Mouse (Mus musculus) CH12.LX (cell line): ENCODE results near the gene Ddx47. TPM values are rescaled to one million over a fixed set of nuclear protein-coding genes. Genes with fewer than 3 reads are reported as not detected.

ENCODE experiments used
- DNase-seq: peaks from one replicate; pipeline ENCODE4 v3.0.0-alpha.2; 2013; ENCODE audit errors: extremely low read depth
- H3K27ac ChIP-seq: 2 replicates; pipeline ENCODE4 v1.5.1; 2012; ENCODE audit warnings: low read depth, mild to moderate bottlenecking, control low read depth, moderate library complexity; ENCODE audit not compliant: insufficient read depth
- H3K27me3 ChIP-seq: replicated peaks from 2 replicates; pipeline ENCODE3; 2012; ENCODE audit warnings: inconsistent platforms
- H3K36me3 ChIP-seq, 2 experiments: replicated peaks in 1 of 2; 2 replicates each; pipeline versions ENCODE3 to v1.6.1; 2012; ENCODE audit warnings: inconsistent platforms in 1 of 2, low read length in 1 of 2, mild to moderate bottlenecking in 1 of 2, mixed read lengths in 1 of 2, moderate library complexity in 1 of 2; ENCODE audit not compliant: control insufficient read depth in 1 of 2, insufficient read depth in 1 of 2
- H3K4me1 ChIP-seq, 2 experiments: 2 replicates each; pipeline ENCODE4 v1.6.1; 2012; ENCODE audit warnings: inconsistent platforms in 1 of 2, moderate library complexity in 1 of 2; ENCODE audit not compliant: insufficient read depth in 2 of 2, control insufficient read depth in 1 of 2
- H3K4me2 ChIP-seq: 2 replicates; pipeline ENCODE4 v1.6.1; 2012; ENCODE audit warnings: low read depth, mild to moderate bottlenecking, control low read depth; ENCODE audit not compliant: poor library complexity, insufficient read depth, severe bottlenecking
- H3K4me3 ChIP-seq, 3 experiments: fragments of 150-350 bp in 1 of 3; sonication (generic) in 1 of 3; replicated peaks in 1 of 3; 2 replicates each; pipeline versions ENCODE3 to v1.5.1; 2011 to 2012; ENCODE audit warnings: low read depth in 2 of 3, low read length in 2 of 3, mild to moderate bottlenecking in 2 of 3, moderate library complexity in 2 of 3, control low read depth in 1 of 3, improper control_type of control experiment in 1 of 3, inconsistent platforms in 1 of 3, mixed read lengths in 1 of 3; ENCODE audit not compliant: poor library complexity in 1 of 3
- H3K79me2 ChIP-seq: replicated peaks from 2 replicates; pipeline ENCODE4 v1.6.1; 2012; ENCODE audit warnings: mild to moderate bottlenecking, moderate library complexity; ENCODE audit not compliant: control insufficient read depth, poor library complexity, insufficient read depth, severe bottlenecking; ENCODE audit errors: extremely low read depth
- H3K9ac ChIP-seq: 2 replicates; pipeline ENCODE4 v1.6.1; 2012; ENCODE audit warnings: low read depth, mild to moderate bottlenecking, control low read depth, moderate library complexity; ENCODE audit not compliant: insufficient read depth
- H3K9me3 ChIP-seq: replicated peaks from 2 replicates; pipeline ENCODE3; 2012; ENCODE audit warnings: low read length, inconsistent platforms, mixed read lengths
- CHD1 ChIP-seq: IDR thresholded peaks from 2 replicates; pipeline ENCODE4 v1.6.1; 2012; ENCODE audit warnings: low read depth, low read length, improper control_type of control experiment, inconsistent platforms
- CTCF ChIP-seq, 2 experiments: IDR thresholded peaks in 1 of 2; conservative IDR thresholded peaks in 1 of 2; 2 replicates each; pipeline ENCODE4 v1.5.1; 2011 to 2012; ENCODE audit warnings: low read depth in 2 of 2, low read length in 2 of 2, improper control_type of control experiment in 1 of 2, inconsistent platforms in 1 of 2, mild to moderate bottlenecking in 1 of 2, moderate library complexity in 1 of 2
- ELF1 ChIP-seq: IDR thresholded peaks from 2 replicates; pipeline ENCODE4 v1.6.1; 2014; ENCODE audit warnings: low read depth, mild to moderate bottlenecking, inconsistent platforms, low read length, improper control_type of control experiment
- EP300 ChIP-seq: IDR thresholded peaks from 2 replicates; pipeline ENCODE4 v1.6.1; 2011; ENCODE audit warnings: low read length, improper control_type of control experiment
- GABPA ChIP-seq: IDR thresholded peaks from 2 replicates; pipeline ENCODE4 v1.6.1; 2012; ENCODE audit warnings: low read depth, low read length, improper control_type of control experiment, inconsistent platforms; ENCODE audit not compliant: insufficient replicate concordance
- KAT2A ChIP-seq: IDR thresholded peaks from 2 replicates; pipeline ENCODE4 v1.6.1; 2012; ENCODE audit warnings: low read length, improper control_type of control experiment, inconsistent platforms; ENCODE audit not compliant: insufficient replicate concordance
- MAX ChIP-seq: IDR thresholded peaks from 2 replicates; pipeline ENCODE4 v1.6.1; 2011; ENCODE audit warnings: low read length, improper control_type of control experiment
- MEF2A ChIP-seq: IDR thresholded peaks from 2 replicates; pipeline ENCODE4 v1.6.1; 2014; ENCODE audit warnings: low read depth, mild to moderate bottlenecking, inconsistent platforms, low read length, improper control_type of control experiment, borderline replicate concordance
- NELFE ChIP-seq: IDR thresholded peaks from 2 replicates; pipeline ENCODE4 v1.6.1; 2011; ENCODE audit warnings: low read depth, low read length, improper control_type of control experiment
- PAX5 ChIP-seq: IDR thresholded peaks from 2 replicates; pipeline ENCODE4 v1.6.1; 2012; ENCODE audit warnings: low read length, inconsistent platforms, mixed read lengths
- RAD21 ChIP-seq: IDR thresholded peaks from 2 replicates; pipeline ENCODE4 v1.6.1; 2011; ENCODE audit warnings: low read depth, mild to moderate bottlenecking, low read length, improper control_type of control experiment, moderate library complexity
- SMC3 ChIP-seq: IDR thresholded peaks from 2 replicates; pipeline ENCODE4 v1.6.1; 2011; ENCODE audit warnings: low read depth, low read length, improper control_type of control experiment
- TBP ChIP-seq: conservative IDR thresholded peaks from 2 replicates; pipeline ENCODE4 v1.6.1; 2011; ENCODE audit warnings: low read depth, low read length, improper control_type of control experiment
- UBTF ChIP-seq: IDR thresholded peaks from 2 replicates; pipeline ENCODE4 v1.6.1; 2012; ENCODE audit warnings: low read depth, mild to moderate bottlenecking, inconsistent platforms, low read length, improper control_type of control experiment, moderate library complexity
- USF2 ChIP-seq: conservative IDR thresholded peaks from 2 replicates; pipeline ENCODE4 v1.6.1; 2011; ENCODE audit warnings: low read depth, low read length, improper control_type of control experiment
- ZC3H11A ChIP-seq: IDR thresholded peaks from 2 replicates; pipeline ENCODE4 v1.6.1; 2012; ENCODE audit warnings: low read depth, mild to moderate bottlenecking, inconsistent platforms, low read length, improper control_type of control experiment
- dilution Hi-C: fragments of 300-500 bp; cut with MboI; formaldehyde crosslinking; loops from 2 replicates; pipeline ENCODE4 v1.14.3; 2020; ENCODE audit warnings: low sequenced_read_pairs; ENCODE audit not compliant: extremely low pct_unique_long_range_greater_than_20kb, extremely low pct_ligation_motif_present
- in situ Hi-C: fragments of 300-500 bp; cut with MboI; formaldehyde crosslinking; loops from 3 replicates; pipeline ENCODE4 v1.14.3; 2019; ENCODE audit warnings: low sequenced_read_pairs, low pct_ligation_motif_present, low pct_unique_long_range_greater_than_20kb, mixed read lengths
- polyA plus RNA-seq: library from polyadenylated mRNA; unstranded; fragments of >175 nt; gene quantifications from 2 replicates; pipeline ENCODE4 v1.2.1, GENCODE M21; 2012; ENCODE audit warnings: low read depth; ENCODE audit not compliant: insufficient read length
- total RNA-seq, 2 experiments: library from RNA; depleted of rRNA; stranded (reverse); fragments of 300-350 nt in 1 of 2; fragments of >200 nt in 1 of 2; gene quantifications; 2 replicates each; pipeline ENCODE4 v1.2.3; 2012 to 2014

Gene Ddx47
- total and polyA plus RNA-seq, 3 experiments, result 61.4 to 110 (median 82.6) TPM

DNA sequence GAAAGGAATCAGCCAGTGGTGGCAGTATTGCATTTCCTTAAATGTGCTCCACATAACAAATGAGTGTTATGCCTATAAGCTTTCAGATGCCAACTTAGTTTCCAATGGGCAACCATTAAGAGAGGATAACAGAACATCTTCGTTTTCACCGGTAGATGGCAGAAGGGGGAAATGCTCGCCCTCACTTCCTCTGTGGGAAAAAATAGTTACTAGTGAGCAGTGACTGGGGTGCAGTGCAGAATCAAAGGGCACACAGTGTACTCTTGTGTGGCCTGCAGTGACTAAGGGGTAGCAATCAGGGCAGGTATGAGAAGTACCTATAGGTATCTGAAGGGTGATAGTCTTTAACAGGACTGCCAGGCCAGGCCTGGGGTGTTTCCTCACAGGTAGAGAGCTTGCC, 14.8 kb downstream of the Ddx47 start:
- Histone ChIP-seq H3K4me3 (no peak overlapping the region), H3K79me2 (no peaks in the 10 kb centered on the region), H3K4me1 (peaks cover 0 to 25% of the 10 kb centered on the region in 2 experiments; a peak in 2 of 4 replicates), H3K9ac (no peak overlapping the region), H3K9me3 (no peaks in the 10 kb centered on the region), H3K27me3 (no peaks in the 10 kb centered on the region), H3K27ac (no peak overlapping the region), H3K4me2 (no peak overlapping the region), H3K36me3 (peaks cover 31 to 41% of the 10 kb centered on the region in 2 experiments)
- in situ Hi-C loops, result no loop called here
- dilution Hi-C loops, result no loop called here
- TF ChIP-seq RAD21 (peak; percentile 59), CTCF (conservative IDR thresholded peaks at IDR 0.05 in 1 of 2, IDR thresholded peaks at IDR 0.05 in 1 of 2; ENCODE audit: low read depth in 2 of 2, low read length in 2 of 2) (peak in 1 of 2 experiments; percentile 80; a peak in 3 of 4 replicates), ELF1 (peak; percentile 7; the same call in 1 of the 2 replicates), CHD1 (no peak), USF2 (no peak), PAX5 (no peak), GABPA (no peak), MAX (no peak), SMC3 (peak; percentile 68)
- DNase-seq, result peak; percentile 56

DNA sequence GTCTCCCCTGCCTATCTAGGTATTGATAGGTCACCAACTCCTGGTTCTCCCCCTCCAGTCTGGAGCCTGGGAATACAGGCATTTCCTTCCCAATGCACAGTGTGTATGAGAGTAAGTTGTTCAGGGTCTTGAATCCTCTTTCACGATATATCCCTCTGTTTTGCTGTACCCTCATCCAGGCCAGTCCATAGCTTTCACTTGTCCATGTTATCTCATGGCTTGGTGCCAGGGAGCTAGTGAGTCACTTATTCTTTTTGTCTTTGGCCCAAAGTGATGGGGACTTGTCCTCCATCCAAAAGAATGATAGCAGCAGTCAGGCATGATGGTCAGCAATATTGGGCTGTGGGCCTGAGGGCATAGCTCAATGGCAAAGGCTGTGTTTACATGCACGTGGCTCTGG, 15.3 kb downstream of the Ddx47 start:
- H3K36me3 ChIP-seq, result peaks cover 25 to 36% of the 10 kb centered on the region in 2 experiments
- DNase-seq, result no peak
- in situ Hi-C loops, result no loop called here
- H3K79me2 ChIP-seq, result no peaks in the 10 kb centered on the region
- dilution Hi-C loops, result no loop called here
- H3K4me1 ChIP-seq, result peaks cover 0 to 25% of the 10 kb centered on the region in 2 experiments; a peak in 2 of 4 replicates
- no peak overlapping the region for H3K27ac ChIP-seq
- H3K9ac ChIP-seq, result no peak overlapping the region
- H3K4me3 ChIP-seq, result no peak overlapping the region
- no peaks in the 10 kb centered on the region for H3K9me3 ChIP-seq
- no peak for TF ChIP-seq MAX
- TF ChIP-seq EP300, result no peak
- no peak for TF ChIP-seq UBTF
- no peak for TF ChIP-seq CHD1
- no peak for TF ChIP-seq ZC3H11A
- no peak for TF ChIP-seq MEF2A
- TF ChIP-seq TBP, result no peak
- TF ChIP-seq KAT2A, result no peak
- no peak for TF ChIP-seq NELFE
- no peak overlapping the region for H3K4me2 ChIP-seq
- no peaks in the 10 kb centered on the region for H3K27me3 ChIP-seq
